10 mouse cellular contexts compared by ENCODE assay signal in genomic region chr14:57109194-57109593, GRCm38 (mm10). TPM values are rescaled to one million over a fixed set of nuclear protein-coding genes. Genes with fewer than 3 reads are reported as not detected.
DNase-seq lines count a peak whose midpoint lies in the region; ATAC-seq and TF ChIP-seq lines count a peak whose summit lies in the region.
"Had no signal": no experiment of that assay in that cellular context is flagged by ENCODE, and none has a peak within 500 bp of the region (broad histone marks: within the 10 kb centered on the region; RNA-seq: fewer than 3 reads in every experiment).

No protein-coding gene starts in this region.

- 9% methylated on average over 4 of the region's 4 CpGs for WGBS in lung, postnatal 0 days

- DNase-seq in adrenal gland, postnatal 14 days, result peak; percentile 46
- DNase-seq in adrenal gland, adult 8-10 months, result no peak
- DNase-seq in layer of hippocampus, adult 11-12 months (ENCODE audit: low spot score), result peak; percentile 60
- no peak for DNase-seq in layer of hippocampus, adult 9-11 months
- peak; percentile 44 for DNase-seq in ES-E14 (ENCODE audit: low read depth, low spot score)
- peak; percentile 69 for DNase-seq in embryo, embryonic 9.5 days (ENCODE audit: extremely low spot score)
- DNase-seq in lung, postnatal 0 days (ENCODE audit: low spot score), result peak; percentile 49

- no peak overlapping the region for H3K9ac ChIP-seq in ES-E14 (ENCODE audit: insufficient read depth, low read depth, low read length, poor library complexity, severe bottlenecking)
- no peak overlapping the region for H3K9ac ChIP-seq in lung, postnatal 0 days (replicated peaks; ENCODE audit: low read depth)
- H3K9ac ChIP-seq: heart, embryonic 13.5 days had no signal

- H3K4me3 ChIP-seq in ES-E14 (ENCODE audit: insufficient read depth in 1 of 2, low read depth in 1 of 2, low read length in 2 of 2, poor library complexity in 1 of 2, severe bottlenecking in 1 of 2), result no peak overlapping the region
- no peak overlapping the region for H3K4me3 ChIP-seq in lung, postnatal 0 days (ENCODE audit: low read depth, low read length)
- H3K4me3 ChIP-seq: heart, embryonic 13.5 days had no signal

- no peak overlapping the region for H3K27ac ChIP-seq in ES-E14 (ENCODE audit: insufficient read depth, low read depth, low read length, poor library complexity, severe bottlenecking)
- H3K27ac ChIP-seq in lung, postnatal 0 days (ENCODE audit: low read length), result no peak overlapping the region
- H3K27ac ChIP-seq: heart, embryonic 13.5 days; macrophage had no signal

- H3K4me2 ChIP-seq in lung, postnatal 0 days (replicated peaks; ENCODE audit: low read depth, low read length), result no peak overlapping the region
- H3K4me2 ChIP-seq: heart, embryonic 13.5 days had no signal

- H3K36me3 ChIP-seq in ES-E14 (ENCODE audit: control insufficient read depth, insufficient read depth, low read length, poor library complexity, severe bottlenecking), result no peaks in the 10 kb centered on the region
- H3K36me3 ChIP-seq in lung, postnatal 0 days (ENCODE audit: insufficient read depth, low read length), result no peaks in the 10 kb centered on the region
- H3K36me3 ChIP-seq: heart, embryonic 13.5 days had no signal

- ATAC-seq in lung, postnatal 0 days, result no peak
- ATAC-seq in erythroblast, adult 5-6 weeks (replicated peaks; ENCODE audit: low FRiP score, poor library complexity, severe bottlenecking), result no peak

- TF ChIP-seq CTCF in lung, postnatal 0 days (IDR thresholded peaks at IDR 0.05), result peak; percentile 83

- H3K27me3 ChIP-seq in lung, postnatal 0 days (replicated peaks; ENCODE audit: insufficient read depth, low read length), result peaks cover 24% of the 10 kb centered on the region

- no peaks in the 10 kb centered on the region for H3K4me1 ChIP-seq in ES-E14 (ENCODE audit: control insufficient read depth in 2 of 2, insufficient read depth in 2 of 2, low read length in 2 of 2, poor library complexity in 1 of 2)
- no peaks in the 10 kb centered on the region for H3K4me1 ChIP-seq in lung, postnatal 0 days (ENCODE audit: insufficient read depth, low read depth, low read length)

- H3K9me3 ChIP-seq in ES-E14 (ENCODE audit: control insufficient read depth, insufficient read depth, low read depth, low read length), result no peaks in the 10 kb centered on the region
- H3K9me3 ChIP-seq in lung, postnatal 0 days (ENCODE audit: low read length), result no peaks in the 10 kb centered on the region
- H3K9me3 ChIP-seq: heart, embryonic 13.5 days had no signal

- in situ Hi-C loops in ES-E14 (cut with MboI; ENCODE audit: low sequenced_read_pairs in 2 of 2, unreplicated experiment in 2 of 2), result loop anchor here in 1 of 2 experiments (25.0 kb wide), 1 partner anchor 228 kb away; no protein-coding TSS in a partner anchor

- TF ChIP-seq EP300 in lung, postnatal 0 days (IDR thresholded peaks at IDR 0.05), result no peak

TF ChIP-seq in ES-E14, 5 proteins besides CTCF, POLR2A, EP300 and RAD21:
- no peak for TF ChIP-seq ZNF384 (IDR thresholded peaks at IDR 0.05; ENCODE audit: low read depth, low read length)
- no peak for TF ChIP-seq CHD2 (IDR thresholded peaks at IDR 0.05; ENCODE audit: low read depth, low read length)
- peak; percentile 81 for TF ChIP-seq ZC3H11A (IDR thresholded peaks at IDR 0.05; ENCODE audit: borderline replicate concordance, low read depth, low read length)
- no peak for TF ChIP-seq MAFK (IDR thresholded peaks at IDR 0.05; ENCODE audit: insufficient read depth, low read depth, low read length)
- TF ChIP-seq HCFC1 (IDR thresholded peaks at IDR 0.05; ENCODE audit: borderline replicate concordance, insufficient read depth, low read length), result no peak

RNA-seq across cellular contexts. Expression of gene Gjb2, which starts 4.7 kb away (rescaled TPM):
- total RNA-seq in adrenal gland, postnatal 14 days (2021), result 3.2 and 18.4 TPM in 2 replicates
- total RNA-seq in adrenal gland, adult 8-10 months (2022), result 1 to 10 TPM in 2 of 4 experiments, under 1 TPM in 2; 0.28 to 5.9 (median 2.4) TPM
- 0.58 and 0.76 TPM in 2 replicates for total RNA-seq in ES-E14 (2012; rRNA removed)
- polyA plus RNA-seq in lung, postnatal 0 days (2015; fragmentation: Nextera tagmentation; extraction: Ambion mirVana), result 1.1 and 1.4 TPM in 2 replicates
- not detected in 2 replicates for total RNA-seq in erythroblast, adult 5-6 weeks (2015; ENCODE audit: low replicate concordance)
- total RNA-seq in erythroblast, adult 5-6 weeks (2017; ENCODE audit: low replicate concordance), result not detected in 2 replicates
- polyA plus RNA-seq: macrophage had no signal

RNA-seq across cellular contexts. Expression of gene Gm4491, which starts 6.5 kb away (rescaled TPM):
- not detected in 2 replicates for total RNA-seq in adrenal gland, postnatal 14 days (2021)
- total RNA-seq in adrenal gland, adult 8-10 months (2022), result not detected
- total RNA-seq in ES-E14 (2012; rRNA removed), result not detected in 2 replicates
- polyA plus RNA-seq in lung, postnatal 0 days (2015; fragmentation: Nextera tagmentation; extraction: Ambion mirVana), result not detected in 2 replicates
- total RNA-seq in erythroblast, adult 5-6 weeks (2015; ENCODE audit: low replicate concordance), result not detected in 2 replicates
- total RNA-seq in erythroblast, adult 5-6 weeks (2017; ENCODE audit: low replicate concordance), result not detected in 2 replicates
- polyA plus RNA-seq: heart, embryonic 13.5 days; macrophage had no signal

RNA-seq across cellular contexts. Expression of gene Gjb6, which starts 24.2 kb away (rescaled TPM):
- total RNA-seq in adrenal gland, postnatal 14 days (2021), result not detected in 2 replicates
- under 1 TPM in 1 of 4 experiments, not detected in 3; 0.13 TPM for total RNA-seq in adrenal gland, adult 8-10 months (2022)
- total RNA-seq in ES-E14 (2012; rRNA removed), result not detected in 2 replicates
- 9.2 and 13.2 TPM in 2 replicates for polyA plus RNA-seq in lung, postnatal 0 days (2015; fragmentation: Nextera tagmentation; extraction: Ambion mirVana)
- not detected in 2 replicates for total RNA-seq in erythroblast, adult 5-6 weeks (2015; ENCODE audit: low replicate concordance)
- not detected in 2 replicates for total RNA-seq in erythroblast, adult 5-6 weeks (2017; ENCODE audit: low replicate concordance)
- polyA plus RNA-seq: macrophage had no signal

RNA-seq across cellular contexts. Expression of gene Gja3, which starts 51.3 kb away (rescaled TPM):
- total RNA-seq in adrenal gland, postnatal 14 days (2021), result not detected in 2 replicates
- not detected for total RNA-seq in adrenal gland, adult 8-10 months (2022)
- 0.31 and 1.1 TPM in 2 replicates for total RNA-seq in ES-E14 (2012; rRNA removed)
- polyA plus RNA-seq in lung, postnatal 0 days (2015; fragmentation: Nextera tagmentation; extraction: Ambion mirVana), result 1.0 TPM in 2 replicates
- not detected in 2 replicates for total RNA-seq in erythroblast, adult 5-6 weeks (2015; ENCODE audit: low replicate concordance)
- 0.42 TPM in 1 of 2 replicates, not detected in the other for total RNA-seq in erythroblast, adult 5-6 weeks (2017; ENCODE audit: low replicate concordance)
- polyA plus RNA-seq: macrophage had no signal

Comparison
In these comparisons a context has a peak if more than half of its experiments do, and no peak if none do; other contexts are left out.
1. DNase-seq: peak in adrenal gland, postnatal 14 days (single experiment), layer of hippocampus, adult 11-12 months (single experiment), ES-E14 (single experiment), embryo, embryonic 9.5 days (single experiment) and lung, postnatal 0 days (single experiment); none in adrenal gland, adult 8-10 months (single experiment) and layer of hippocampus, adult 9-11 months (single experiment).